Mouse (Mus musculus): Measurements from ENCODE around the gene Sgms1. TPM values are rescaled to one million over a fixed set of nuclear protein-coding genes. Genes with fewer than 3 reads are reported as not detected.

Sgms1 gene
- total RNA-seq, 2 experiments from 2014 or later = 47.5 to 59.8 TPM

GRCm38 (mm10) chr19:32272475-32273260, 116.8 kb downstream of the Sgms1 start:
- DNase-seq (ENCODE audit: low spot score in 2 of 2) = no peak

GRCm38 (mm10) chr19:32271455-32272200, 117.9 kb downstream of the Sgms1 start:
- DNase-seq (ENCODE audit: low spot score in 2 of 2) = no peak

GRCm38 (mm10) chr19:32269844-32270176, 119.7 kb downstream of the Sgms1 start:
- no peak for DNase-seq (ENCODE audit: low spot score in 2 of 2)

- no peak for DNase-seq (ENCODE audit: low spot score in 2 of 2)
Observed at GRCm38 (mm10) chr19:32269141-32269843, 120.2 kb downstream of the Sgms1 start.

- DNase-seq (ENCODE audit: low spot score in 2 of 2) = no peak
Observed at GRCm38 (mm10) chr19:32268562-32268961, 121.0 kb downstream of the Sgms1 start.

GRCm38 (mm10) chr19:32266385-32267252, 122.9 kb downstream of the Sgms1 start:
- peak in 1 of 2 experiments; percentile 49 for DNase-seq (ENCODE audit: low spot score in 2 of 2)

- no peak for DNase-seq (ENCODE audit: low spot score in 2 of 2)
Observed at GRCm38 (mm10) chr19:32263753-32264152, 125.8 kb downstream of the Sgms1 start.

GRCm38 (mm10) chr19:32262805-32263572, 126.5 kb downstream of the Sgms1 start:
- DNase-seq (ENCODE audit: low spot score in 2 of 2) = no peak

- DNase-seq (ENCODE audit: low spot score in 2 of 2) = no peak
Observed at GRCm38 (mm10) chr19:32260869-32261688, 128.4 kb downstream of the Sgms1 start.

- no peak for DNase-seq (ENCODE audit: low spot score in 2 of 2)
Observed at GRCm38 (mm10) chr19:32259830-32260229, 129.7 kb downstream of the Sgms1 start.

- DNase-seq (ENCODE audit: low spot score in 2 of 2) = no peak
Observed at GRCm38 (mm10) chr19:32259048-32259447, 130.5 kb downstream of the Sgms1 start.

- no peak for DNase-seq (ENCODE audit: low spot score in 2 of 2)
Observed at GRCm38 (mm10) chr19:32258146-32258545, 131.4 kb downstream of the Sgms1 start.

- no peak for DNase-seq (ENCODE audit: low spot score in 2 of 2)
Observed at GRCm38 (mm10) chr19:32257616-32258015, 131.9 kb downstream of the Sgms1 start.

GRCm38 (mm10) chr19:32256706-32257415, 132.7 kb downstream of the Sgms1 start:
- DNase-seq (ENCODE audit: low spot score in 2 of 2) = no peak

GRCm38 (mm10) chr19:32255429-32256185, 133.9 kb downstream of the Sgms1 start:
- no peak for DNase-seq (ENCODE audit: low spot score in 2 of 2)

- no peak for DNase-seq (ENCODE audit: low spot score in 2 of 2)
Observed at GRCm38 (mm10) chr19:32254739-32255344, 134.7 kb downstream of the Sgms1 start.

- no peak for DNase-seq (ENCODE audit: low spot score in 2 of 2)
Observed at GRCm38 (mm10) chr19:32254204-32254603, 135.3 kb downstream of the Sgms1 start.
